Mouse (Mus musculus) lung, adult 2 months (tissue): ENCODE results near the gene Gm43638.

Experiments used
- CTCF ChIP-seq: fragments of 200-500 bp; IDR thresholded peaks from 2 replicates; pipeline ENCODE4 v1.5.1; 2011; ENCODE audit warnings: mild to moderate bottlenecking, low read length, control low read depth; ENCODE audit not compliant: insufficient read depth
- POLR2A ChIP-seq: fragments of 200-500 bp; IDR thresholded peaks from 2 replicates; pipeline ENCODE4 v1.6.1; 2011; ENCODE audit warnings: low read depth, mild to moderate bottlenecking, control low read depth, low read length, borderline replicate concordance; ENCODE audit errors: extremely low read depth

DNA sequence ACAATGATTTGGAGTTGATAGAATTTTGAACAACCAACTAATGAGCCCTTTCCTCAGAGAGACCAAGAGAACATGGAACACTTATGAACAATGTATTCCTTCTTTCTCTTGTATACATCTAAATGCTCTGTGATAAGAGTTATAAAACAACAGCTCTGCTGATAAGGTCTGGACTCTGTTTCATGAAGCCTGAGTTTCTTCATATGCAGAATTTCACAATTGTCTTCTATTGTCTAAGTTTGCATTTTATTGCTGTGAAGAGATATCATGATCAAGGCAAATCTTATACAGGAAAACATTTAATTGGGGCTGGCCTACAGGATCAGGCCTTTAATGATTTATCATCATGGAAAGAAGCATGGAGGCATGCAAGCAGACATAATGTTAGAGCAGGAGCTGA, 28.9 kb downstream of the Gm43638 start:
- TF ChIP-seq POLR2A (no peak), CTCF (no peak)
